Mouse (Mus musculus) hindbrain, embryonic 14.5 days (tissue): ENCODE measurements around the gene Nrros. TPM values are rescaled to one million over a fixed set of nuclear protein-coding genes. Genes with fewer than 3 reads are reported as not detected.
"Not testable (repeated sequence)": the region's sequence is repeated elsewhere in the genome, so short reads cannot be mapped to it uniquely, and the experiment has no call there.

Source experiments
- ATAC-seq: fragments of 200-750 bp; cut with Nextera tagmentation; 2 replicates; pipeline ENCODE4 v1.8.0; 2017; ENCODE audit warnings: moderate number of reproducible peaks, mild to moderate bottlenecking, moderate TSS enrichment, moderate library complexity; ENCODE audit not compliant: low FRiP score
- DNase-seq: peaks from one replicate; pipeline ENCODE4 v3.0.0-alpha.2; 2015; ENCODE audit warnings: low spot score
- H3K27ac ChIP-seq: fragments of 300-500 bp; sonication (generic); 2 replicates; pipeline ENCODE4 v1.5.1; 2014; ENCODE audit warnings: mild to moderate bottlenecking, moderate library complexity
- H3K27me3 ChIP-seq: fragments of 300-500 bp; sonication (generic); 2 replicates; pipeline ENCODE4 v1.6.1; 2014; ENCODE audit warnings: mild to moderate bottlenecking, low read length, mixed read lengths; ENCODE audit not compliant: control insufficient read depth, insufficient read depth
- H3K36me3 ChIP-seq: fragments of 300-500 bp; sonication (generic); replicated peaks from 2 replicates; pipeline ENCODE4 v1.6.1; 2014; ENCODE audit not compliant: control insufficient read depth, insufficient read depth
- H3K4me1 ChIP-seq: fragments of 300-500 bp; sonication (generic); replicated peaks from 2 replicates; pipeline ENCODE4 v1.6.1; 2014; ENCODE audit warnings: antibody characterized with exemption, low read length, mixed read lengths; ENCODE audit not compliant: control insufficient read depth, insufficient read depth
- H3K4me2 ChIP-seq: fragments of 300-500 bp; sonication (generic); replicated peaks from 2 replicates; pipeline ENCODE4 v1.6.1; 2014; ENCODE audit warnings: mild to moderate bottlenecking, moderate library complexity
- H3K4me3 ChIP-seq: fragments of 300-500 bp; sonication (generic); replicated peaks from 2 replicates; pipeline ENCODE4 v1.5.1; 2014; ENCODE audit warnings: mild to moderate bottlenecking, low read length
- H3K9ac ChIP-seq: fragments of 300-500 bp; sonication (generic); 2 replicates; pipeline ENCODE4 v1.6.1; 2014
- H3K9me3 ChIP-seq: fragments of 300-500 bp; sonication (generic); 2 replicates; pipeline ENCODE4 v1.6.1; 2016; ENCODE audit warnings: low read length; ENCODE audit not compliant: control insufficient read depth
- WGBS: fragments of 180-500 bp; shearing (Covaris S2); extraction: QIAGEN DNeasy Blood & Tissue Kit; methylation state at CpG from one replicate; pipeline ENCODE4 v1.1.7; 2014; 5-methylcytosine and 5-hydroxymethylcytosine counted together
- polyA plus RNA-seq: library from polyadenylated mRNA; unstranded; fragments of >200 nt; fragmentation: Nextera tagmentation; extraction: Ambion mirVana; gene quantifications from 2 replicates; pipeline ENCODE4 v1.2.1, GENCODE M21; 2014

Nrros gene
- polyA plus RNA-seq, 1 experiment from 2014 or later = 6.9 TPM

DNA sequence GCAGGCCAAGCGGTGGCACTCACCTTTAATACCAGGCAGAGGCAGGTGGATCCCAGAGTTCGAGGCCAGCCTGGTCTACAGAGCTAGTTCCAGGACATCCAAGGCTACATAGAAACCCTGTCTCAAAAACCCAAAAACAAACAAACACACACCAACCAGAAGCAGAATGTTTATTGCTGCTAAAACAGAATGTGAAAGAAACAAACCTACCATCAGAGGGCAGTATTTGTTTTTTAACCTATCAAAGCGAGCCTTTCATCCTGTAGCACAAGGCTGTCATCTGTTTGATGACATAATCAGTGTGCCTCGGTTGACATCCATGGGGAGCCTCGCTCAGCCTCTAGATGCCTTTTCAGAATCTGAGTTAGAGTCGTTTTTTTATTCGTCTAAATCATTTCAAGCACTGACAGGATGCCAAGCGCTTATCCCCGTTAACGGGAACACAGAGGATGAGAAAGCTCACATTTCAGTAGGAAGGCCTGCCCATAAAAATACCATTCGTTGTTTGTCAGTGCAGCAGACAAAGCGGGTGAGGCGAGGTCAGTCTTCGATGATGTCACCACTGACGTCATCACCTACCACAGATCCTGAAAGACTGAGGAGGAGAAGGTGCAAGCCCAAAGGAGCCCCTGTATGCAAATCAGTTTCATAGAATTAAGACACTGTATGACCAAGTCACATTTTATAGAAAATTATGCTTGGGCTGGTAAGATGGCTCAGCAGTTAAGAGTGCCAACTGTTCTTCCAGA, 54.3 kb downstream of the Nrros start:
- Histone ChIP-seq H3K36me3 (peaks cover 38% of the 10 kb centered on the region), H3K4me2 (no peak overlapping the region), H3K27ac (no peak overlapping the region), H3K9me3 (no peaks in the 10 kb centered on the region), H3K4me1 (no peaks in the 10 kb centered on the region), H3K27me3 (no peaks in the 10 kb centered on the region), H3K9ac (no peak overlapping the region), H3K4me3 (no peak overlapping the region)
- WGBS = 81% methylated on average over 15 of the region's 15 CpGs
- ATAC-seq (no peak), DNase-seq (no peak)

DNA sequence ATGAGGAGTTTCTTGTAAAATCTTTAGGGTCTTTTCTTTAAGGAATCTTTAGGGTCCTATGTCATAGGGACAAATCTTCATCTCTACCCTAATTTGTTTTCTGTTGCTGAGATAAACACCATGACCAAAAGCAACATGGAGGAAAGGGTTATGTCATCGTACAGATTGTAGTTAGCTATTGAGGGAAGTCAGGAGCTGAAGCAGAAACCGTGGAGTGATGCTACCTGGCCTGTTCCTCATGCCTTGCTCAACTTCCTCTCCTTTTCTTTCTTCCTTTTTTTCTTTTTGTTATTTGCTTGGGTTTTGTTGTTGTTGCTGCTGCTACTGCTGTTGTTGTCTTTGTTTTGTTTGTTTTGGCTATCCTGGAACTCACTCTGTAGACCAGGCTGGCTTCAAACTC, 56.8 kb downstream of the Nrros start:
- DNase-seq (no peak), ATAC-seq (no peak)
- Histone ChIP-seq H3K9ac (no peak overlapping the region), H3K27me3 (no peaks in the 10 kb centered on the region), H3K4me2 (no peak overlapping the region), H3K27ac (no peak overlapping the region), H3K36me3 (peaks cover 48% of the 10 kb centered on the region), H3K4me3 (no peak overlapping the region), H3K4me1 (no peaks in the 10 kb centered on the region), H3K9me3 (no peaks in the 10 kb centered on the region)
- 89% methylated on average over 2 of the region's 2 CpGs for WGBS

DNA sequence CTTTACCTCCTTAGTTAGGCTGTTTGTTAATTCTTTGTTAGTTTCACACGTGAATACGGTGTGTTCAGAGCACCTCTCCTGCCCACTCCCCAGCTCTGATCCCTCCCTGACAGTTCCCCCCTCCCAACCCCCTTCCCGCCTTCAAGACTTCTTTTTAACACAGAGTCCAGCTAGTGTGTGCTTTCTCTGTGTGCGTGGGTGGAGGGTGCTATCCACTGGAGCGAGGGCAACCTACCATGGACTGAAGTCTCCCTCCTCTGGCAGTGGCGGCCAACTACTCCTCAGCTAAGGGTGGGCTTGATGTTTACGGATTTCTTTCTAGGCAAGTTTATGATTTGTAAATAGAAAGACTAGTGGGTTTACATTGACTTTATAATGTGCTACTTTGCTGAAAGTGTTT, 57.2 kb downstream of the Nrros start:
- Histone ChIP-seq H3K4me1 (no peaks in the 10 kb centered on the region), H3K9ac (no peak overlapping the region), H3K9me3 (no peaks in the 10 kb centered on the region), H3K27ac (no peak overlapping the region), H3K4me2 (no peak overlapping the region), H3K4me3 (no peak overlapping the region), H3K36me3 (peaks cover 52% of the 10 kb centered on the region), H3K27me3 (no peaks in the 10 kb centered on the region)
- ATAC-seq (no peak), DNase-seq (no peak)
- 79% methylated on average over 7 of the region's 7 CpGs for WGBS

DNA sequence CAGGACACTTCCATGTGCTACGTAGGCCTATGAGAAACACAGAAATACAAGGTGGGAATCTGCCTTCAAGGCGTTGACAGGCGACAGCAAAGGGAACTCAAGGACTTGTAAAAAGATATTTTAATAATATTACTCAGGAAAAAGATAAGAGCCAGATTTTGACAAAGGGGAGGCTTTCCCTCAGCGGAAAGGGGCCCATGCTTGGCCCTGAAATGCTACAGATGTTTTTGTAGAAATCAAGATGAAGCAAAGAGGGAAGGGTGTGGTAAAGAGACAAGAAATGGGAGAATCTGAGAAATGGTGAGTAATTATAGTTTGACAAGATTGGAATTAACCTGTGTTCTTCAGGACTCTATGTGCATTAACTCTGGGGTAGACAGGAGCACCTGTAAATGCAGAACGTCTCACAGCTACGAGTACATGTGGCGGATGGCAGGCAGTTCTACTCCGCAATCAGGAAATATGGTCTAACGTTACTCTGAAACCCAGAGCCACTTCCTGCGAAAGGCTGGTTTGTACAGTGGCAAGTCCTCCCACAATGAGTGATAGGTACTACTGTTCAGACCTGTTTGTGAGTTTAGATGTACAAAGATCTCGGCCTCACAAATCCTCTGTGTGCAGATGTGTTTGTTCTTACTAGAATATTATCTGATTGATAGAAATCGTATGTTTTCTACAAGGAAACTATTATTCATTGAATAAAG, 57.9 kb downstream of the Nrros start:
- no peak for DNase-seq
- H3K4me1 ChIP-seq = no peaks in the 10 kb centered on the region
- H3K36me3 ChIP-seq = peaks cover 54% of the 10 kb centered on the region
- H3K27me3 ChIP-seq = no peaks in the 10 kb centered on the region
- H3K27ac ChIP-seq = no peak overlapping the region
- H3K9ac ChIP-seq = no peak overlapping the region
- H3K4me3 ChIP-seq = no peak overlapping the region
- H3K9me3 ChIP-seq = no peaks in the 10 kb centered on the region
- no peak overlapping the region for H3K4me2 ChIP-seq
- WGBS = 95% methylated on average over 12 of the region's 12 CpGs
- no peak for ATAC-seq

DNA sequence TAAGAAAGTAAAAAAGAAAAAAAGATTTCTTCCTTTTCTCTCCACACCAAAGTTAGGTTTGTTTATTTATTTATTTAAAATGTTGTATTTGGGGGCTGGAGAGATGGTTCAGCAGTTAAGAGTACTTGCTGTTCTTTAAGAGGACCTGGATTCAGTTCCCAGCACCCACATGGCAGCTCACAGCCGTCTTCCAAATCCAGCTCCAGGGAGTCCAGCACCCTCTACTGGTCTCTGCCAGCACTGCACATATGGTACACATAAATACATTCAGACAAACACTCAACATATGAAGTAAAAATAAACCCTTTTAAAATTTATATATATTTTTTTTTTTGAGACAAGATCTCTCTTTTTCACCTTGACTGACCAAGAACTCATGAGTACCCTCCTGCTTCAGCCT, 59.7 kb downstream of the Nrros start:
- no peak for DNase-seq
- no peaks in the 10 kb centered on the region for H3K27me3 ChIP-seq
- H3K27ac ChIP-seq = no peak overlapping the region
- WGBS = 93% methylated on average over 1 of the region's 1 CpGs
- H3K4me3 ChIP-seq = no peak overlapping the region
- H3K4me1 ChIP-seq = no peaks in the 10 kb centered on the region
- H3K9ac ChIP-seq = no peak overlapping the region
- H3K36me3 ChIP-seq = peaks cover 61% of the 10 kb centered on the region
- H3K9me3 ChIP-seq = no peaks in the 10 kb centered on the region
- H3K4me2 ChIP-seq = no peak overlapping the region
- ATAC-seq = no peak

DNA sequence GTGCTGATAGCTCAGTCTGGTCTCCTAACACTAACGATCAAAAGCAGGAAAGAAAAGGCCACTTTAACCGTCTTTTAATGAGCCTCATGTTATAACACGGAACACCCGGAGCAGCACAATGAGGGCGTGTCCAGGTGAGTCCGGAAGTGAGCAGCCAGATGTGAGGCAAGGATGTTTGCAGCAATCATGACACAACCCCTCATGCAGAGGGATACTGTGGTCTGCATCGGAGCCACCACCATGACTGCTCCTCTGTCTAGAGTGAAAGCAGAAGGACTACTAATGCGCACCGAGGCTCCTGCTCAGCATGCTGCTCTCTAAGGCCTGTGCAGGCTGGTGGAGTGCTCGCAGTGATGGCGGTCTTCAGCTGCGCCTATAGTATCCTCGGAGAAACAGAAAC, 63.1 kb downstream of the Nrros start:
- Histone ChIP-seq H3K9me3 (no peaks in the 10 kb centered on the region), H3K36me3 (peaks cover 35% of the 10 kb centered on the region), H3K4me1 (peaks cover 13% of the 10 kb centered on the region), H3K4me3 (no peak overlapping the region), H3K4me2 (no peak overlapping the region), H3K27ac (no peak overlapping the region), H3K9ac (no peak overlapping the region), H3K27me3 (no peaks in the 10 kb centered on the region)
- DNase-seq (no peak), ATAC-seq (no peak)
- WGBS = 95% methylated on average over 13 of the region's 13 CpGs

DNA sequence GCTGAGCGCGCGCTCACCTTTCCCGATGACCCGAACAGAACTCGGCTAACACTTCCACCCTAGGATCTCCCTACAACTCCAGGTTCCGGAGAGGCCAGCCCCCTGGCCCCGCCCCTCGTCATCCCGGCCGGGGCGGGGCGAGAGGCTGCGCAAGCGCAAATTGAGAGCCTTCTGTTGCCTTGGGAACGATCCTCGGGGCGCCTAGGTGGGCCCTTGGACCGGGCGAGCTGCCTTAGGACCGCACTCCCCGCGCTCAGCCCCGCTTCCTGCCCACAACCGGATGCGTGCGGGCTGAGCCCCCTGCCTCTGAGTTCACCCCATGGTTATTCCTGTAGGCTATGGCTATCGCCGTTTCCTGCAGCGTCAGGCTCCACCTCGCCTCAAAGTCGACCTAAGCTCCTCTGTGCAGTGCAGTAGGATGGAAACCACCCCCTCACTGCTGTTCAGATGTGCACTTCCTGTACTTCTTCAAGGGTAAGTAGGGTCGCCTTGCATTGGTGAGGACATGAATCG, 65.7 kb downstream of the Nrros start, which contains the start of the genes Pigx and Cep19:
Gene Pigx (minus strand): TSS at position 103 of the 513 bp plus-strand sequence.
Gene Cep19 (plus strand): TSS at position 163 of the 513 bp plus-strand sequence.
- Histone ChIP-seq H3K4me3 (peak within 1 kb of the TSS; percentile 93), H3K9me3 (no peaks in the 10 kb centered on the region), H3K4me2 (peak within 1 kb of the TSS; percentile 64), H3K36me3 (peaks cover 27% of the 10 kb centered on the region), H3K9ac (peak within 1 kb of the TSS; percentile 85), H3K27ac (peak within 1 kb of the TSS; percentile 80), H3K27me3 (no peaks in the 10 kb centered on the region), H3K4me1 (peaks cover 13% of the 10 kb centered on the region)
- WGBS = 1% methylated on average over 32 of the region's 34 CpGs
- peak; percentile 97 for ATAC-seq
- DNase-seq = peak; percentile 94

DNA sequence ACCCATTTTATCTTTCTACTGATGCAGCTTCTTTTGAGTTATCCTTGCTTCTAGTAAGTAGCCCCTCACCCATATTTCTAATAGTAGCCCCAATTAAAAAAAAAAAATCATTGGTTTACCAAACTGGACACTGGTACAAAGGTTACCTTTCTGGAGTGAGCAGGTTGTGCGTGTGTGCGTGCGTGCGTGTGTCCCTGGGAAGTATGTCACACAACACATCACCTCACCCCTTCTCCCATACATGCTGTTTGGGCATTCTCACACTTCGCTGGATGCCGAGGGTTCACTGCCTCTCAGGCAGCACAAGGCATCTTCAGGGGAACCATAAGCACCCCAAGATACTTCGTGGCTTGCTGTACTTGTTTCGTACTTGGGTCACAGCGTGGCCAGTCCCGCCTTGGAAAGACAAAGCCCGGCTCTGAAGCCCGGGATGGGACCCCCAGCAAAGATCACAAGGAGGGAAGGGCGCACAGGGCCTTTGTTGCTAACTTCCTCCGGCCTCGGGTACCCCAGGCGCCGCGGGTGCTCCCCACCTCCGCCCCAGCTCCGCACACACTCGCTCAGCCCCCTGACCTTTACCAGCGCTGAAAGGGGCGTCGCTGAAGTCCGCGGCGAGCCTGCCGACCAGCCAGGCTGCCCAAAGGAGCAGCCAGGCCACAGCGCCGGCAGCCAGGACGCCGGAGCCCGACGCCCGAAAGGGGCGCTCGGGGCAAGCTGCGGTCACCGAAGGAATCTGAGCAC, 66.3 kb downstream of the Nrros start:
- ATAC-seq = peak; percentile 73
- peak; percentile 32 for DNase-seq
- peak overlapping the region; percentile 93 for H3K4me3 ChIP-seq
- H3K27ac ChIP-seq = peak overlapping the region; percentile 80
- WGBS = under 1% methylated on average over 39 of the region's 39 CpGs
- H3K4me2 ChIP-seq = peak overlapping the region; percentile 64
- H3K9me3 ChIP-seq = no peaks in the 10 kb centered on the region
- H3K27me3 ChIP-seq = no peaks in the 10 kb centered on the region
- H3K4me1 ChIP-seq = peaks cover 13% of the 10 kb centered on the region
- H3K9ac ChIP-seq = peak overlapping the region; percentile 85
- peaks cover 29% of the 10 kb centered on the region for H3K36me3 ChIP-seq

DNA sequence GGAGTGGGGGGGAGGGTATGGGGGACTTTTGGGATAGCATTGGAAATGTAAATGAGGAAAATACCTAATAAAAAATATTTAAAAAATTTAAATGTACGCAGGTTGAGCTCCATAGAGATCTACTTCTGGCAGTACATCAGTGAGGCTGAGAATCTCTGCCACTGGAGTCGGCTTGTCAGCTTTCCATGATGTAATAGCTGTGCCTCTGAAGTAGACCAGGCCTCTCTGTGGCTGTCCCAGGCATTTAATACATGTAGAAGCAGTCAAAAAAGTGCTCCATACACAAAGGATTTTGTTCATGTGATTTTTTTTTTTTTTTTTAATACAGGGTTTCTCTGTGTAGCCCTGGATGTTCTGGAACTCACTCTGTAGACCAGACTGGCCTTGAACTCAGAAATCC, 67.6 kb downstream of the Nrros start:
- 95% methylated on average over 2 of the region's 2 CpGs for WGBS
- Histone ChIP-seq H3K4me1 (peaks cover 13% of the 10 kb centered on the region), H3K36me3 (peaks cover 19% of the 10 kb centered on the region), H3K4me2 (peak overlapping the region; percentile 64; the same call in 1 of the 2 replicates)
- ATAC-seq, H3K4me3 ChIP-seq, DNase-seq, H3K9me3 ChIP-seq, H3K9ac ChIP-seq, H3K27me3 ChIP-seq, H3K27ac ChIP-seq: not testable (repeated sequence)
